Mouse (Mus musculus) ES-Bruce4 (cell line): ENCODE results near the gene Ubr4. TPM values are rescaled to one million over a fixed set of nuclear protein-coding genes. Genes with fewer than 3 reads are reported as not detected.
"Not testable (repeated sequence)": the region's sequence is repeated elsewhere in the genome, so short reads cannot be mapped to it uniquely, and the experiment has no call there.

Experiments
- H3K27ac ChIP-seq: 2 replicates; pipeline ENCODE4 v1.5.1; 2012; ENCODE audit warnings: low read length, inconsistent platforms; ENCODE audit not compliant: insufficient read depth
- H3K27me3 ChIP-seq: 2 replicates; pipeline ENCODE4 v1.6.1; 2012; ENCODE audit warnings: mild to moderate bottlenecking, low read length, inconsistent platforms; ENCODE audit not compliant: control insufficient read depth, poor library complexity, insufficient read depth, severe bottlenecking
- H3K36me3 ChIP-seq: 2 replicates; pipeline ENCODE4 v1.6.1; 2012; ENCODE audit warnings: inconsistent platforms, mild to moderate bottlenecking, low read length, moderate library complexity; ENCODE audit not compliant: control insufficient read depth, poor library complexity, insufficient read depth, severe bottlenecking
- H3K4me1 ChIP-seq: one replicate; pipeline ENCODE4 v1.8.1; 2011; ENCODE audit warnings: low read length; ENCODE audit not compliant: control insufficient read depth, insufficient read depth
- H3K4me3 ChIP-seq: 2 replicates; pipeline ENCODE4 v1.5.1; 2011; ENCODE audit warnings: low read depth, mild to moderate bottlenecking, low read length
- H3K9ac ChIP-seq: 2 replicates; pipeline ENCODE4 v1.6.1; 2012; ENCODE audit warnings: low read depth, mild to moderate bottlenecking, inconsistent platforms; ENCODE audit not compliant: poor library complexity, severe bottlenecking
- H3K9me3 ChIP-seq: replicated peaks from 2 replicates; pipeline ENCODE4 v1.6.1; 2012; ENCODE audit warnings: mild to moderate bottlenecking, low read length, inconsistent platforms; ENCODE audit not compliant: control insufficient read depth, poor library complexity, insufficient read depth, severe bottlenecking
- CTCF ChIP-seq: IDR thresholded peaks from one replicate; pipeline ENCODE4 v1.8.1; 2011; ENCODE audit warnings: low read depth, low read length
- EP300 ChIP-seq: IDR thresholded peaks from 2 replicates; pipeline ENCODE4 v1.6.1; 2011; ENCODE audit warnings: low read depth, low read length; ENCODE audit not compliant: insufficient read depth
- POLR2A ChIP-seq: IDR thresholded peaks from one replicate; pipeline ENCODE4 v1.8.1; 2011; ENCODE audit warnings: low read length; ENCODE audit not compliant: insufficient read depth
- polyA plus RNA-seq: library from polyadenylated mRNA; stranded (reverse); fragments of >200 nt; gene quantifications from 2 replicates; pipeline ENCODE4 v1.2.4, GENCODE M21; 2011; ENCODE audit warnings: low read depth; ENCODE audit not compliant: missing spikeins, insufficient read depth, insufficient read length

Gene Ubr4
- polyA plus RNA-seq, 1 experiment: 141 TPM

DNA sequence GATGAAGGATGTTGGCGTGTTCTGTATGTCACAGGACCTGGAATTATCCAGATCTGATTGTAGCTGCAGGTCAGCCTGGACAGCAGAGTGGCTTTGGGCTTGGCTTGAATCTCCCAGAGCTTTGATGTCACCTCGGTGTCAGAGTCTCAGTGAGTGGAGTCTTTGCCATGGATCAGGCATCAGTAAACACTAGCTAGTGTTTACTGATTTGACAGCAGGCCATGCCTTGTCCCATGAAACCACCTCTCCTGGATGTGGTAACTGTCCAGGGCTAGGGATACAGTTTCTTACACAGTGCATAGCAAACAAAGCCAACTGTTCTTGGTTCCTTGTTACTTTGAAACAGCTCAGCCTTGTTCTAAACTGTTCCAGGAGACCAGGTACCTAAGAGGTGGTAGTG, 159.1 kb downstream of the Ubr4 start:
- Histone ChIP-seq H3K27ac (no peak overlapping the region), H3K9ac (no peak overlapping the region), H3K9me3 (no peaks in the 10 kb centered on the region), H3K36me3 (no peaks in the 10 kb centered on the region), H3K4me3 (no peak overlapping the region), H3K4me1 (no peaks in the 10 kb centered on the region), H3K27me3 (no peaks in the 10 kb centered on the region)
- TF ChIP-seq POLR2A: no peak
- no peak for TF ChIP-seq CTCF
- TF ChIP-seq EP300: no peak

DNA sequence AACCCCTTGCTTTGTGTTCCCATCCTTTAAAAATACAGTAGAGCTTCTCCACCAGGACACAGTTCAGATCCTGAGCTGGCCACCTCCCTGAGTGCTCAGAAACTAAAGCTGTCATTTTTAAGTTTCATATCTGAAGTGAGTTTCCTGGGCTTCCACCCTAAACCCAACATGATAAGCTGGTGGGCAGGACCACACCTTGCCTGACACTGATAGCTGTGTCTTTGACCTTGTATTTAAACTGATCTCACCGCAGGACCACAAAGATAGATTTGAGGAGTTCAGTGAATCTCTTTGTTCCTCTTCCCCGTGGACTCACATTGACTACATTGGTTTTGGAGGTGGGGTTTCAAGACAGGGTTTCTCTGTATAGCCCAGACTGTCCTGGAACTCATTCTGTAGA, 160.6 kb downstream of the Ubr4 start:
- Histone ChIP-seq H3K9me3 (no peaks in the 10 kb centered on the region), H3K4me1 (no peaks in the 10 kb centered on the region), H3K27me3 (no peaks in the 10 kb centered on the region), H3K27ac (no peak overlapping the region), H3K36me3 (no peaks in the 10 kb centered on the region), H3K4me3 (no peak overlapping the region), H3K9ac (no peak overlapping the region)
- TF ChIP-seq EP300 (no peak), CTCF (no peak), POLR2A (no peak)

DNA sequence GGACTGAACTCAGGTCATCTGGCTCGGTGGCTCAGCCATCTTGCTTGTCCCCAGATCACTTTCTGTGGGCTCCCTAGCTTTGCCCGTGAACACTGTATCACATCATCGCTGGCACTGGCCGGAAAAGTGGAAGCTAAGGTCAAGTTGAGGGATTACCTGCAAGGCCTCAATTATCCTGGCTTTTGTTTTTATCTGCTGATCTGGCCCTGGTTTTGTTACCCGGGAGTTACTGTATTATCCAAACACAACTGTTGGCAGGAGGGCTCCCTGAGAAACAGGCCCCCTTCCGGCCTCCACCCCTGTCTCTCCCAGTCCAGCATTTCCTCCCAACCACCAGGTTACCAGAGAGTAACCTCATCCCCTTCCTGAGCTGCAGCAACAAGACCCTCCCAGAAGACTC, 166.8 kb downstream of the Ubr4 start:
- no peak overlapping the region for H3K9ac ChIP-seq
- H3K36me3 ChIP-seq: no peaks in the 10 kb centered on the region
- no peaks in the 10 kb centered on the region for H3K9me3 ChIP-seq
- no peak overlapping the region for H3K27ac ChIP-seq
- no peaks in the 10 kb centered on the region for H3K27me3 ChIP-seq
- no peaks in the 10 kb centered on the region for H3K4me1 ChIP-seq
- no peak overlapping the region for H3K4me3 ChIP-seq
- TF ChIP-seq POLR2A (no peak), CTCF (no peak), EP300 (no peak)

DNA sequence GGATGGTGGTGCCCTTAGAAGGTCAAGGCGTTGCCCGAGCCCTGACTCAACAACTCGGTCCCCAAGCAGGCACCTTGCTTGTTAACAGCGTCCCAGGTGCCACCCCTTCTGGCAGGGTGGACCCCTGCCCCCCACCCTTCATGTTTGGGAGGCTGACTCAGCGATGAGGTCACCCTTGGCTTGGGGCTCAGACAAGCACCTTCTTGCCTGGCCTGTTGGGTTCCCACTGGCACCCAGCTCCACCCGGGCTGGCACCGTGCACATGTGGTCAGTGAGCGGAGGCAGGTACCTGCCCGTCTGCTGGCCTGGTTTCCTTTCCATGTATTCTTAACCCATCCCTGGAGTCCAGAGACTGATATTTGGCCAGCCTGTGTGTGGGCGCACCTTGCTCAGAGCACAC, 169.5 kb downstream of the Ubr4 start:
- Histone ChIP-seq H3K27ac (no peak overlapping the region), H3K9me3 (no peaks in the 10 kb centered on the region), H3K4me1 (no peaks in the 10 kb centered on the region), H3K36me3 (no peaks in the 10 kb centered on the region), H3K4me3 (no peak overlapping the region), H3K27me3 (no peaks in the 10 kb centered on the region), H3K9ac (no peak overlapping the region)
- TF ChIP-seq POLR2A (no peak), EP300 (no peak), CTCF (no peak)

DNA sequence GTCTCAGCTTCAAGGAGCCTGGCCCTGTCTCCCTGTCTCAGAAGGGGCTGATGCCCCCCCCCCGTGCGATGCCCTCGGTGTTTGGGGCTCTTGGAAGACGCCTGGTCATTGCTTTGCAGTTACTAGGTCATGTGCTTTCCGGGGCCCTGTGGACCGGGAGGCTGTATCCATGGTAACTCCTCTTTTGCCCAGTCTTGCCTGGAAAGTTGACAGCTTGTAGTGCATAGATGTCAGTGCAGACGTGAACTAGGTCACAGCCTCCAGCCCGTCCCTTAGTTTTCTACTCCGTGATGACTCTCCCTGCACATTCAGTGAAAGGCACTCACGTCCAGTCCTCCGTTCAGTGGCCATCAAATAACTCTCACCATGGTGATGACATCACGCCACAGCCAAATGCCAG, 174.1 kb downstream of the Ubr4 start:
- Histone ChIP-seq H3K4me1 (no peaks in the 10 kb centered on the region), H3K36me3 (no peaks in the 10 kb centered on the region), H3K4me3 (no peak overlapping the region), H3K27me3 (no peaks in the 10 kb centered on the region), H3K9me3 (no peaks in the 10 kb centered on the region), H3K9ac (no peak overlapping the region), H3K27ac (no peak overlapping the region)
- TF ChIP-seq EP300: no peak
- TF ChIP-seq CTCF: no peak
- no peak for TF ChIP-seq POLR2A

DNA sequence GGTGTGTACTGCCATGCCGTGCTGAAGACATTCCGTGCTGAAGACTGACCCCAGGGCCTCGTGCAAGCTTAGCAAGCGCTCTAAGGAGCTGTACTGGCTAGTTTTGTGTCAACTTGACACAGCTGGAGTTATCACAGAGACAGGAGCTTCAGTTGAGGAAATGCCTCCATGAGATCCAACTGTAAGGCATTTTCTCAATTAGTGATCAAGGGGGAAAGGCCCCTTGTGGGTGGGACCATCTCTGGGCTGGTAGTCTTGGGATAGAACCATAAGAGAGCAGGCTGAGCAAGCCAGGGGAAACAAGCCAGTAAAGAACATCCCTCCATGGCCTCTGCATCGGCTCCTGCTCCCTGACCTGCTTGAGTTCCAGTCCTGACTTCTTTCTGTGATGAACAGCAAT, 177.8 kb downstream of the Ubr4 start, which contains the start of gene Iffo2:
Iffo2 (plus strand) TSS at position 301 of the 400 bp plus-strand sequence.
- H3K27ac ChIP-seq, H3K4me3 ChIP-seq, H3K27me3 ChIP-seq, H3K4me1 ChIP-seq, H3K9ac ChIP-seq, H3K9me3 ChIP-seq, H3K36me3 ChIP-seq: not testable (repeated sequence)
